Mouse (Mus musculus) heart, embryonic 14.5 days (tissue): ENCODE results near the gene S100a8. TPM values are rescaled to one million over a fixed set of nuclear protein-coding genes. Genes with fewer than 3 reads are reported as not detected.

Source experiments
- ATAC-seq: fragments of 200-750 bp; cut with Nextera tagmentation; 2 replicates; pipeline ENCODE4 v1.8.0; 2017; ENCODE audit warnings: low read depth, moderate TSS enrichment; ENCODE audit not compliant: insufficient number of reproducible peaks, insufficient read depth, low FRiP score
- H3K27ac ChIP-seq, 2 experiments: fragments of 200-500 bp in 1 of 2; fragments of 300-500 bp in 1 of 2; sonication (generic) in 1 of 2; replicated peaks in 1 of 2; 2 replicates each; pipeline ENCODE4 v1.5.1; 2012 to 2014; ENCODE audit warnings: low read depth in 2 of 2, low read length in 2 of 2, control low read depth in 1 of 2, mild to moderate bottlenecking in 1 of 2, mixed read lengths in 1 of 2; ENCODE audit not compliant: control insufficient read depth in 1 of 2, insufficient read depth in 1 of 2
- H3K27me3 ChIP-seq: fragments of 300-500 bp; sonication (generic); 2 replicates; pipeline ENCODE4 v1.6.1; 2014; ENCODE audit warnings: mild to moderate bottlenecking, low read length, control low read depth; ENCODE audit not compliant: control insufficient read depth, insufficient read depth
- H3K36me3 ChIP-seq: fragments of 300-500 bp; sonication (generic); 2 replicates; pipeline ENCODE4 v1.6.1; 2014; ENCODE audit warnings: mild to moderate bottlenecking, control low read depth, low read length, mixed read lengths; ENCODE audit not compliant: control insufficient read depth, insufficient read depth
- H3K4me1 ChIP-seq, 2 experiments: fragments of 200-500 bp in 1 of 2; fragments of 300-500 bp in 1 of 2; sonication (generic) in 1 of 2; 2 replicates each; pipeline ENCODE4 v1.6.1; 2012 to 2014; ENCODE audit warnings: low read length in 2 of 2, control low read depth in 1 of 2, mixed read lengths in 1 of 2; ENCODE audit not compliant: control insufficient read depth in 2 of 2, insufficient read depth in 2 of 2
- H3K4me2 ChIP-seq: fragments of 300-500 bp; sonication (generic); 2 replicates; pipeline ENCODE4 v1.6.1; 2014; ENCODE audit warnings: mild to moderate bottlenecking, low read length
- H3K4me3 ChIP-seq, 2 experiments: fragments of 200-500 bp in 1 of 2; fragments of 300-500 bp in 1 of 2; sonication (generic) in 1 of 2; 2 replicates each; pipeline ENCODE4 v1.5.1; 2012 to 2014; ENCODE audit warnings: low read length in 2 of 2, mild to moderate bottlenecking in 2 of 2, control low read depth in 1 of 2, low read depth in 1 of 2, moderate library complexity in 1 of 2; ENCODE audit not compliant: control insufficient read depth in 1 of 2, insufficient read depth in 1 of 2
- H3K9ac ChIP-seq: fragments of 300-500 bp; sonication (generic); 2 replicates; pipeline ENCODE4 v1.6.1; 2014; ENCODE audit warnings: mild to moderate bottlenecking, low read length
- H3K9me3 ChIP-seq: fragments of 300-500 bp; sonication (generic); 2 replicates; pipeline ENCODE4 v1.6.1; 2016; ENCODE audit warnings: low read length, control low read depth; ENCODE audit not compliant: control insufficient read depth
- WGBS: fragments of 180-500 bp; shearing (Covaris S2); extraction: QIAGEN DNeasy Blood & Tissue Kit; methylation state at CpG from one replicate; pipeline ENCODE4 v1.1.7; 2014; 5-methylcytosine and 5-hydroxymethylcytosine counted together
- polyA plus RNA-seq: library from polyadenylated mRNA; unstranded; fragments of >200 nt; fragmentation: Nextera tagmentation; extraction: Ambion mirVana; gene quantifications from 2 replicates; pipeline ENCODE4 v1.2.1, GENCODE M21; 2014

S100a8 gene
- polyA plus RNA-seq, 1 experiment from 2014 or later: 13.7 TPM

GRCm38 (mm10) chr3:90648981-90649380 is 19.8 kb upstream of the S100a8 start:
- H3K4me2 ChIP-seq: no peak overlapping the region
- ATAC-seq: no peak
- H3K9ac ChIP-seq: no peak overlapping the region
- H3K27me3 ChIP-seq: no peaks in the 10 kb centered on the region
- no peaks in the 10 kb centered on the region for H3K4me1 ChIP-seq
- no peaks in the 10 kb centered on the region for H3K36me3 ChIP-seq
- no peaks in the 10 kb centered on the region for H3K9me3 ChIP-seq
- H3K27ac ChIP-seq: no peak overlapping the region
- H3K4me3 ChIP-seq: no peak overlapping the region

GRCm38 (mm10) chr3:90649832-90650231 is 18.9 kb upstream of the S100a8 start:
- Histone ChIP-seq H3K4me2 (no peak overlapping the region), H3K4me1 (no peaks in the 10 kb centered on the region), H3K9ac (no peak overlapping the region), H3K4me3 (no peak overlapping the region), H3K27ac (no peak overlapping the region), H3K9me3 (no peaks in the 10 kb centered on the region), H3K27me3 (no peaks in the 10 kb centered on the region; the same call in 1 of the 2 replicates), H3K36me3 (no peaks in the 10 kb centered on the region)
- WGBS: 75% methylated on average over 2 of the region's 2 CpGs
- no peak for ATAC-seq

- 35% methylated on average over 5 of the region's 5 CpGs for WGBS
- H3K9ac ChIP-seq: no peak overlapping the region
- H3K4me1 ChIP-seq: no peaks in the 10 kb centered on the region
- ATAC-seq: no peak
- no peaks in the 10 kb centered on the region for H3K9me3 ChIP-seq
- no peak overlapping the region for H3K4me2 ChIP-seq
- H3K27me3 ChIP-seq: no peaks in the 10 kb centered on the region; the same call in 1 of the 2 replicates
- H3K27ac ChIP-seq: no peak overlapping the region
- no peak overlapping the region for H3K4me3 ChIP-seq
- H3K36me3 ChIP-seq: no peaks in the 10 kb centered on the region
Observed at GRCm38 (mm10) chr3:90652878-90653508, 15.8 kb upstream of the S100a8 start.

GRCm38 (mm10) chr3:90653717-90654116 is 15.1 kb upstream of the S100a8 start, which contains the start of gene S100a7a:
TSS of gene S100a7a (plus strand) at chr3:90654017.
- Histone ChIP-seq H3K4me2 (no peak within 1 kb of the TSS), H3K9ac (no peak within 1 kb of the TSS), H3K36me3 (no peaks in the 10 kb centered on the region), H3K9me3 (no peaks in the 10 kb centered on the region), H3K27me3 (no peaks in the 10 kb centered on the region; the same call in 1 of the 2 replicates), H3K4me1 (no peaks in the 10 kb centered on the region), H3K27ac (no peak within 1 kb of the TSS), H3K4me3 (no peak within 1 kb of the TSS)
- ATAC-seq: no peak

GRCm38 (mm10) chr3:90657405-90657804 is 11.4 kb upstream of the S100a8 start:
- no peak for ATAC-seq
- H3K27me3 ChIP-seq: no peaks in the 10 kb centered on the region; the same call in 1 of the 2 replicates
- no peaks in the 10 kb centered on the region for H3K36me3 ChIP-seq
- H3K9me3 ChIP-seq: no peaks in the 10 kb centered on the region
- 60% methylated on average over 4 of the region's 4 CpGs for WGBS
- no peak overlapping the region for H3K4me2 ChIP-seq
- H3K4me1 ChIP-seq: no peaks in the 10 kb centered on the region
- no peak overlapping the region for H3K4me3 ChIP-seq
- H3K9ac ChIP-seq: no peak overlapping the region
- no peak overlapping the region for H3K27ac ChIP-seq

GRCm38 (mm10) chr3:90659364-90660044 is 9.3 kb upstream of the S100a8 start:
- H3K9me3 ChIP-seq: no peaks in the 10 kb centered on the region
- ATAC-seq: no peak
- H3K4me2 ChIP-seq: no peak overlapping the region
- H3K4me3 ChIP-seq: no peak overlapping the region
- no peaks in the 10 kb centered on the region for H3K36me3 ChIP-seq
- H3K27ac ChIP-seq: no peak overlapping the region
- no peak overlapping the region for H3K9ac ChIP-seq
- no peaks in the 10 kb centered on the region; the same call in 1 of the 2 replicates for H3K27me3 ChIP-seq
- H3K4me1 ChIP-seq: no peaks in the 10 kb centered on the region

GRCm38 (mm10) chr3:90664219-90664618 is 4.6 kb upstream of the S100a8 start:
- Histone ChIP-seq H3K36me3 (no peaks in the 10 kb centered on the region), H3K9me3 (no peaks in the 10 kb centered on the region), H3K27ac (no peak overlapping the region), H3K4me2 (no peak overlapping the region), H3K4me3 (no peak overlapping the region), H3K27me3 (no peaks in the 10 kb centered on the region), H3K9ac (no peak overlapping the region), H3K4me1 (no peaks in the 10 kb centered on the region)
- WGBS: 76% methylated on average over 2 of the region's 2 CpGs
- ATAC-seq: no peak

GRCm38 (mm10) chr3:90678656-90679055 is 9.9 kb downstream of the S100a8 start:
- H3K36me3 ChIP-seq: no peaks in the 10 kb centered on the region
- no peaks in the 10 kb centered on the region for H3K4me1 ChIP-seq
- H3K27me3 ChIP-seq: no peaks in the 10 kb centered on the region
- no peak overlapping the region for H3K9ac ChIP-seq
- no peak overlapping the region for H3K4me3 ChIP-seq
- H3K27ac ChIP-seq: no peak overlapping the region
- ATAC-seq: no peak
- no peaks in the 10 kb centered on the region for H3K9me3 ChIP-seq
- WGBS: 41% methylated on average over 3 of the region's 3 CpGs
- H3K4me2 ChIP-seq: no peak overlapping the region
